ENCODE assay signal across 26 mouse cellular contexts in genomic region chr9:9158241-9158640, GRCm38 (mm10).
"Had no signal": no experiment of that assay in that cellular context is flagged by ENCODE, and none has a peak within 500 bp of the region (broad histone marks: within the 10 kb centered on the region; RNA-seq: fewer than 3 reads in every experiment).

No protein-coding gene starts in this region.

- H3K27me3 ChIP-seq: heart, embryonic 13.5 days; heart, embryonic 15.5 days; hindbrain, embryonic 13.5 days; hindbrain, embryonic 15.5 days; kidney, embryonic 15.5 days; limb, embryonic 13.5 days; limb, embryonic 15.5 days; liver, embryonic 12.5 days had no signal

- H3K4me3 ChIP-seq: heart, embryonic 13.5 days; heart, embryonic 15.5 days; hindbrain, embryonic 13.5 days; hindbrain, embryonic 15.5 days; kidney, embryonic 15.5 days; limb, embryonic 13.5 days; limb, embryonic 15.5 days; liver, embryonic 12.5 days had no signal

- H3K4me2 ChIP-seq: heart, embryonic 11.5 days; heart, embryonic 13.5 days; heart, embryonic 15.5 days; hindbrain, embryonic 13.5 days; hindbrain, embryonic 15.5 days; kidney, embryonic 15.5 days; limb, embryonic 13.5 days; limb, embryonic 15.5 days; liver, embryonic 12.5 days had no signal

- H3K36me3 ChIP-seq: heart, embryonic 13.5 days; heart, embryonic 15.5 days; hindbrain, embryonic 13.5 days; hindbrain, embryonic 15.5 days; kidney, embryonic 15.5 days; limb, embryonic 13.5 days; limb, embryonic 15.5 days; liver, embryonic 12.5 days had no signal

- H3K9ac ChIP-seq: heart, embryonic 13.5 days; heart, embryonic 15.5 days; hindbrain, embryonic 13.5 days; hindbrain, embryonic 15.5 days; kidney, embryonic 15.5 days; limb, embryonic 13.5 days; limb, embryonic 15.5 days; liver, embryonic 12.5 days; liver, embryonic 14.5 days had no signal

- DNase-seq: gastrocnemius, postnatal 14 days; gastrocnemius, postnatal 36 days; heart, adult 18-20 months; heart, postnatal 14 days; heart, postnatal 36 days; kidney, adult 11 months; kidney, adult 2 months; kidney, adult 9 months; kidney, postnatal 14 days; kidney, postnatal 36 days; layer of hippocampus, adult 9-11 months; layer of hippocampus, postnatal 36 days; left cerebral cortex, postnatal 4 days had no signal

- ATAC-seq: hindbrain, postnatal 0 days; intestine, embryonic 16.5 days; liver, embryonic 12.5 days had no signal

- H3K9me3 ChIP-seq: heart, embryonic 13.5 days; heart, embryonic 15.5 days; hindbrain, embryonic 13.5 days; hindbrain, embryonic 15.5 days; kidney, embryonic 15.5 days; limb, embryonic 13.5 days; limb, embryonic 15.5 days; liver, embryonic 12.5 days had no signal

- H3K4me1 ChIP-seq: heart, embryonic 15.5 days; hindbrain, embryonic 15.5 days; liver, embryonic 12.5 days had no signal

- H3K27ac ChIP-seq: heart, embryonic 13.5 days; heart, embryonic 15.5 days; hindbrain, embryonic 13.5 days; hindbrain, embryonic 15.5 days; hindbrain, postnatal 0 days; kidney, embryonic 15.5 days; kidney, postnatal 0 days; limb, embryonic 13.5 days; limb, embryonic 15.5 days; liver, embryonic 12.5 days; liver, embryonic 14.5 days had no signal
